Mouse (Mus musculus) layer of hippocampus, adult 9-10 months (tissue): ENCODE results near the gene Gpc6.

Experiments
- DNase-seq: peaks from one replicate; pipeline ENCODE4 v3.0.0; 2022; ENCODE audit warnings: low spot score

The Gpc6 gene

DNA sequence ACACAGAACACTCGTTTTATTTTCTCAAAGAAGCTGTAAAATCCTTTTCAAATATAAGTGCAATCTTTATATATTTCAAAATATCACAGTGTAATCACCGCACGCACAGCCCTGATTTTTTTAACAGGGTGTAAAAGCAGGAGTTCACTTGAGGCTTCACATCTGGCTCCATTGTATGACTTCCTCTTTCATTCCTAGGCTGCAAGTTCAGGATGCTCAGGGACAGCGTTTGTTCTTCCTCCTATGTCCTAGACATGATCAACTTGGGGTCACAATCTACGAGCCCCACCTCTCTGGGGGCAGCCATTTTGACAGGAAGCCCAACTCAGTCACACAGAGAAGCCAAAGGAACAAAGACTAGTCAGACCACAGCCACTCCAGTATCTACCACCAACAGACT is 1094.2 kb downstream of the Gpc6 start:
- DNase-seq: no peak

DNA sequence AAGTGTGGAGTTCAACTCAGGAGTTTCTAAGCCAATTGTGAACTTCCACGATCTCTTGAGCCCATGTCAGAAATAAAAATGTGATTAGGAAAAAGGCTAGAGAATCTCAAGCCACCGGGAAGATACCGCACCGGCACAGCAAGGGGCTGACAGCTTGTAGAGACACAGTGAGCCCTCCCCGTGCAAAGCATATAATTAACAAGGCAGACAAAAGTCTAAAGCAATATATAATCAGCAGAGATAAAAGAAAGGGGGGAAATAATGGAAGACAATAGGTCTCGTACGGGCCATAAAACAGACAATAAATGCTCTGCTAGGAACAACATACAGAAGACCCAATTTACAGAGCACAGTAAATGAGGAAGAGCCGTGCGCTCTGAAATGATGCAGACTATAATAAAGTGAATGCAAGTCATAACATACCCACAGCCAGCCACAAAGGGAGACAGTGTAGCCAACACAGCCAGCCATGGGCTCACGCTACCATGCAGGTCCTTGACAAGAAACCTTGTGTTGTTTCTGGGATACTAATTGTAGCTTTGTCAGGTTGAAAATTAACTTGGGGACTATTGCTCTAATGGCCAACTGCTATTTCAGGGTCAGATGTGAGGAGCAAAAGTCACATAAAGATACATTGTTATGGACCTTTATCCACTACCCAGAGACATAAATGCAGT is 1096.9 kb downstream of the Gpc6 start:
- DNase-seq: no peak
